Mouse (Mus musculus) forebrain, postnatal 0 days (tissue): ENCODE data around the gene Zfp384. TPM values are rescaled to one million over a fixed set of nuclear protein-coding genes. Genes with fewer than 3 reads are reported as not detected.

Experiments used
- ATAC-seq: fragments of 200-750 bp; cut with Nextera tagmentation; 2 replicates; pipeline ENCODE4 v1.8.0; 2017; ENCODE audit warnings: mild to moderate bottlenecking, moderate library complexity
- DNase-seq: peaks from one replicate; pipeline ENCODE4 v3.0.0-alpha.2; 2015
- H3K27ac ChIP-seq: fragments of 300-500 bp; sonication (generic); 2 replicates; pipeline ENCODE4 v1.5.1; 2014; ENCODE audit warnings: low read depth, mild to moderate bottlenecking, antibody characterized with exemption, low read length, moderate library complexity, mixed read lengths
- H3K27me3 ChIP-seq: fragments of 300-500 bp; sonication (generic); 2 replicates; pipeline ENCODE4 v1.6.1; 2014; ENCODE audit warnings: mild to moderate bottlenecking, low read length, mixed read lengths; ENCODE audit not compliant: insufficient read depth
- H3K36me3 ChIP-seq: fragments of 300-500 bp; sonication (generic); 2 replicates; pipeline ENCODE4 v1.6.1; 2014; ENCODE audit warnings: mild to moderate bottlenecking, moderate library complexity; ENCODE audit not compliant: insufficient read depth
- H3K4me1 ChIP-seq: fragments of 300-500 bp; sonication (generic); 2 replicates; pipeline ENCODE4 v1.6.1; 2014; ENCODE audit warnings: antibody characterized with exemption; ENCODE audit not compliant: insufficient read depth
- H3K4me2 ChIP-seq: fragments of 300-500 bp; sonication (generic); 2 replicates; pipeline ENCODE4 v1.6.1; 2014; ENCODE audit warnings: low read depth, mild to moderate bottlenecking, moderate library complexity
- H3K4me3 ChIP-seq: fragments of 300-500 bp; sonication (generic); 2 replicates; pipeline ENCODE4 v1.5.1; 2014; ENCODE audit warnings: low read depth, low read length, mixed read lengths
- H3K9ac ChIP-seq: fragments of 300-500 bp; sonication (generic); 2 replicates; pipeline ENCODE4 v1.6.1; 2014; ENCODE audit warnings: mild to moderate bottlenecking
- H3K9me3 ChIP-seq: fragments of 300-500 bp; sonication (generic); 2 replicates; pipeline ENCODE4 v1.6.1; 2016; ENCODE audit warnings: low read length
- CTCF ChIP-seq: sonication (generic); IDR thresholded peaks from 2 replicates; pipeline ENCODE4 v1.5.1; 2016; ENCODE audit warnings: antibody characterized with exemption, control low read depth, low read depth
- WGBS: fragments of 180-500 bp; shearing (Covaris S2); extraction: QIAGEN DNeasy Blood & Tissue Kit; methylation state at CpG from one replicate; pipeline ENCODE4 v1.1.7; 2014; 5-methylcytosine and 5-hydroxymethylcytosine counted together
- polyA plus RNA-seq: library from polyadenylated mRNA; unstranded; fragments of >200 nt; fragmentation: Nextera tagmentation; extraction: Ambion mirVana; gene quantifications from 2 replicates; pipeline ENCODE4 v1.2.1, GENCODE M21; 2015
- total RNA-seq: library from RNA; depleted of rRNA; stranded (reverse); fragments of >200 nt; gene quantifications from 2 replicates; pipeline ENCODE4 v1.2.3, GENCODE M21; 2014

Zfp384 gene
- total and polyA plus RNA-seq, 2 experiments from 2014 or later, result 8.4 to 34.5 TPM

DNA sequence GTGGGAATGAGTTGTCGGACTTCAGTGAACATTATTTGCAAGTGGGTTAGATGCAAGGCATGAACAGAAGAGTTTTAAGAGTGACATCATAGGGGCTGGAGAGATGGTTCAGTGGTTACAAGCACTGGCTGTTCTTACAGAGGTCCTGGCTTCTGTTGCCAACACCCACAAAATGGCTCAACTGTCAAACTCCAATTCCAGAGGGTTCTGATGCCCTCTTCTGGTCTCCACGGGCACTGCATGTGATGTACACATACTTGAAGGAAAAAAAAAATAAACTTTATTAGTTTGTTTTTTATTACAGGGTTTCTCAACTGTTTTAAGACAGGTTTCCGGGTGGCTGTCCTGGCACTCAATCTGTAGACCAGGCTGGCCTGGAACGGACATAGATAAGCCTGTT, 41.2 kb upstream of the Zfp384 start:
- peak; percentile 64 for TF ChIP-seq CTCF
- Histone ChIP-seq H3K9ac (no peak overlapping the region), H3K27me3 (no peaks in the 10 kb centered on the region), H3K9me3 (no peaks in the 10 kb centered on the region), H3K27ac (no peak overlapping the region), H3K36me3 (no peaks in the 10 kb centered on the region; the same call in 1 of the 2 replicates), H3K4me3 (no peak overlapping the region), H3K4me2 (no peak overlapping the region), H3K4me1 (peaks cover 14% of the 10 kb centered on the region)
- 77% methylated on average over 4 of the region's 4 CpGs for WGBS
- DNase-seq, result peak; percentile 53
- no peak for ATAC-seq

DNA sequence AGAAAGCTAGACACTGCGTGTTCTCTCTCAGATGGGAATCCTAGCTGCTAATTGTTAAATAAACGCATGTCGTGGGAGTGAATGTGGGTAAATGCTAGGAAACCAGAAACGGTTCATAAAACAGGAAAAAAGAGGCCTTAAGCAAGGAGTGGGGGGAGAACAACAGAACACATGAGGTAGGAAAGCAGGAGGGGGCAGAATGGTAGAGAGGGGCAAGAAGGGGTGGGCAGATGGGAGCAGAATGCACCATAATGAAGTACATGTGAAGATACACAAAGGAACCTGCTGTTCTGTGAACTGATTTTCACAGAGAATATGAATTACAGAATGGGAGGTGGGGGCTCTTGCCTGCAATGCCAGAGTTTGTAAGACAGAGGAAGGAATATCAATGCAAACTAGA, 16.7 kb upstream of the Zfp384 start:
- 46% methylated on average over 4 of the region's 4 CpGs for WGBS
- Histone ChIP-seq H3K4me1 (no peaks in the 10 kb centered on the region), H3K9me3 (no peaks in the 10 kb centered on the region), H3K27me3 (no peaks in the 10 kb centered on the region), H3K4me2 (no peak overlapping the region), H3K36me3 (no peaks in the 10 kb centered on the region), H3K9ac (no peak overlapping the region), H3K4me3 (no peak overlapping the region), H3K27ac (peak overlapping the region; percentile 67)
- no peak for TF ChIP-seq CTCF
- ATAC-seq (peak; percentile 52), DNase-seq (peak; percentile 60)

DNA sequence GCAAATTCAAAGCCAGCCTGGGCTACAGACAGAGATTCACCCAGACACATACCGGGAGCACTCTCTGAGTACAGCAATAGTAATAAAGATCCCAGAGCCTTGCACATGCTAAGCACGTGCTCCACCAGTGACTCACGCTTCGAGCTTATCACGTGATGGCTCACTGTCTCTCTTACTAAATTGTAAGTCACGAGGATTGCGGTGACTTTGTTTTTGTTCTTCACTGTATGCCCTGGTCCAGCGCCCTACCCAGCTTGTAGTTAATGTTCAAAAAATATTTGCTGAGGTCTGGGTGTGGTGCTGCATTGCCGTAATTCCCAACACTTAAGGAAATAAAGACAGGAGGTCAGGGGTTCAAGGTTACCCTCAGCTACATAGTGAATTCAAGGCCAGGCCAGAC, 15.6 kb upstream of the Zfp384 start:
- TF ChIP-seq CTCF, result no peak
- ATAC-seq (no peak), DNase-seq (no peak)
- WGBS, result 78% methylated on average over 9 of the region's 9 CpGs
- Histone ChIP-seq H3K27me3 (no peaks in the 10 kb centered on the region), H3K4me3 (no peak overlapping the region), H3K4me2 (no peak overlapping the region), H3K27ac (0 out of 2 replicates have a peak overlapping the region, but pooled peaks have one; percentile 21), H3K9ac (no peak overlapping the region), H3K4me1 (peaks cover 5% of the 10 kb centered on the region), H3K36me3 (no peaks in the 10 kb centered on the region), H3K9me3 (no peaks in the 10 kb centered on the region)

DNA sequence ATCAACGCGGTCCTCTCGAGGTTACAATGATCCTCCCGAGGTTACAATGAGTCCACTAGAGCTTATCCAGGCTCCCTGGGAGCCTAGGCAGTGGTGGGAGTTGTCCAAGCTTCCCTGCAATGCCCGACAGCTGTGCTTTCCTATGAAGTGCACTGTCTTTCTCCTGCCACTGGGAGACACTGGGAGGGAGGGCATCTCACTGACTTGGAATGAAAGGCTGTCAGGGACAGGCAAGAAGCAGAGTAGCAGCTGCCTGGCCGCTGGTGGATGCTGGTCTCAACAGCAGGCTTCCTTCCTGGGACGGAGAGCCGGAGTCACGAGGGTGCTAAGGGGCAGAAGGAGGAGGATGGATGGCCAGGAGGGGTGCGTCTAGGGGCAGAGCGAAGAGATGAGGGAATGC, 15.1 kb upstream of the Zfp384 start:
- H3K9me3 ChIP-seq, result no peaks in the 10 kb centered on the region
- TF ChIP-seq CTCF, result peak; percentile 56
- no peaks in the 10 kb centered on the region for H3K27me3 ChIP-seq
- peak overlapping the region; percentile 12; the same call in 1 of the 2 replicates for H3K4me3 ChIP-seq
- H3K36me3 ChIP-seq, result no peaks in the 10 kb centered on the region
- no peak overlapping the region for H3K27ac ChIP-seq
- no peak for DNase-seq
- H3K4me1 ChIP-seq, result peaks cover 9% of the 10 kb centered on the region
- H3K9ac ChIP-seq, result no peak overlapping the region
- 13% methylated on average over 11 of the region's 11 CpGs for WGBS
- ATAC-seq, result no peak
- peak overlapping the region; percentile 29 for H3K4me2 ChIP-seq

DNA sequence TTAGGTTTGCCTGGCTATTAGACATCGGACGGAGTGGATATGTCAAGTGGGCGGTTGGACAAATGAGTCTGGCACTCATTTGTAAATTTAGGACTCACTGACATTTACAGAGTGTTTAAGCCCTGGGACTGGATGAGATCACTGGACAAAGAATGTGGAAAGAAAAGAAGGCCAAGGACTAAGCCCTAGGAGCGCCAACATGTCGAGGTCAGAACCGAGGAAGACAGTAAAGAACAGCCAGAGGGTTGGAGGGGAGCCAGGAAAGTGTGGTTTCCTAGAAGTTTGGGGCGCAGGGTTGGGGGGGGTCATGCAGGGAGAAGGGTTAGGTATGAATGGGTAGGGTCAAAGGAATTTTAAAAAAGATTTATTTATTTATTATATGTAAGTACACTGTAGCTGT, 13.7 kb upstream of the Zfp384 start:
- no peaks in the 10 kb centered on the region for H3K27me3 ChIP-seq

DNA sequence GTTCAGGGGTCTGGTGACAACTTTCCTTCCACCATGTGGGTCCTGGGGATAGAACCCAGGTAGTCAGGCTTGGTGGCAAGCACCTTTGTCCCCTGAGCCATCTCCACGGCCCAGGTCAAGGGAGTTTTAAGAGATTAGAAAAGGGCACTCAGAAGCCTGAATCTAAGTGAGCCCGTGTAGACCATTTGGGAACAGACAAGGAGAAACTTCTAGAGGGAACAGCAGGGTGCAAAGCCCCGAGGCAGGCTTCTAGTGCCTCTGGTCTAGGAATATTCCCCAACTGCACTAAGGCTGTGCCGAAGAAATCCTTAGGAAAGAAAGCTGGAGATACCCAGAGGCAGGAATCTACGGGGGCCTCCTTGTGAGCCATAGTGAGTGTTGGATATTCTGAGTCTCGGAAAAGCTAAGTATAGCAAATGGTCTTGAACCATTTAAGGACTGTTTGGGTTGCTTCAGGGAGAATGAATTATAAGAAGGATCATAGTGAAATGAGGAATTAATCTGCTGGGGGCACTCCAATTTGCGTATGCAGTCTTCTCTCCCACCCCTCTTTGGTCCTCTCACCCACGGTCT, 13.0 kb upstream of the Zfp384 start:
- Histone ChIP-seq H3K4me3 (peak overlapping the region; percentile 66), H3K27me3 (no peaks in the 10 kb centered on the region), H3K27ac (peak overlapping the region; percentile 90), H3K4me1 (peaks cover 9% of the 10 kb centered on the region), H3K36me3 (peaks cover 5% of the 10 kb centered on the region; the same call in 1 of the 2 replicates), H3K4me2 (peak overlapping the region; percentile 79), H3K9me3 (no peaks in the 10 kb centered on the region), H3K9ac (peak overlapping the region; percentile 93)
- peak; percentile 1; the same call in 1 of the 2 replicates for ATAC-seq
- 46% methylated on average over 8 of the region's 8 CpGs for WGBS
- no peak for TF ChIP-seq CTCF
- DNase-seq, result no peak

More for the DNA sequence above, 13.7 kb upstream of the Zfp384 start:
- no peak overlapping the region for H3K4me3 ChIP-seq
- no peaks in the 10 kb centered on the region for H3K9me3 ChIP-seq
- H3K27ac ChIP-seq, result no peak overlapping the region
- WGBS, result 69% methylated on average over 7 of the region's 7 CpGs
- no peak overlapping the region for H3K4me2 ChIP-seq
- no peak for TF ChIP-seq CTCF
- no peaks in the 10 kb centered on the region for H3K36me3 ChIP-seq
- peaks cover 9% of the 10 kb centered on the region for H3K4me1 ChIP-seq
- no peak overlapping the region for H3K9ac ChIP-seq
- ATAC-seq (no peak), DNase-seq (no peak)

DNA sequence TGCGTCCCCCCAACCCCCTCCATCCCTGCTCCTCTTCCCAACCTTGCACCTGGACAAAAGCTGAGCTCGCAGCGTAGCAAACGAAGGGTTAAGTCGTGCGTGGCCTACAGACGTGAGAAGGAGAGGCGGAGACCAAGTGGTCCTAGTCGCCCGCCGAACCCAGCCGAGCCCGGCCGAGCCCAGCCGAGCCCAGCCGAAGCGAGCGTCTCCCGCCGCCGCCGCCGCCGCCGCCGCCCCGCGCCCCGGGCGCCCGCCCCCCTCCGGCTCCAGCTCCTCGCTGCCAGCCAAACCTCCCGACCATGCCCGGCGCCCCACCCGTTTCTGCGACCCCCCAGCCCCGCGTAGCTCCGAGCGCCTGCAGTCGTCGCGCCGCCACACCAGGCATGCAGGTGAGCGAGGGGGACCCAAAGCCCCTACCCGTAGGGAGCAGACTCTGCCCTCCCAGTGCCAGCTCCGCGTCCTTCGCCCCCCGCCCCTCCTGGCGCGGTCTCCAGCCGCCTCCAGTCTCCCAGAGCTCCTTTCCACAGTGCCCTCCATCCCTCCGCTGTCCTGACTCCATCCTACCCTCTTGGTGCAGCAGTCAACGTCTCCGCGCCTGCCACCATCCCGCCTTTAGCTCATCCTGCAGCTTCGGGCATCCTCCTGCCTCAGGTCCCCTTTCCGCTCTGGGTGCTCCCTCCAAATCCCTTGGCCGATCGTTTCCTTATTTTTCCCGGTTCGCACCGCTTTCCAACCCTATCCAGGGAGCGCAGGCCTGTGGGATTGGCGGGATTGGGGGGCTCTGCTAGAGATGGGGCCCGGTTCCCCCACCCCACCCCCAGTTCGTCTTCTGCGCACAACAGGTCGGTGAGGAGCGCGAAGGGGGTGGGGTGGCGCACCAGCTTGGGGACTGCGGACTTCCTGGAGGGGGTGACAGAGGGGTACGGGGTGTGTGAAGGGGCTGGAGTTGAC, 12.1 kb upstream of the Zfp384 start, which contains the start of gene Pianp:
Pianp (plus strand) TSS at position 144 of the 951 bp plus-strand sequence.
- peak; percentile 85 for ATAC-seq
- peaks cover 9% of the 10 kb centered on the region for H3K4me1 ChIP-seq
- H3K4me3 ChIP-seq, result peak within 1 kb of the TSS; percentile 66
- no peaks in the 10 kb centered on the region for H3K27me3 ChIP-seq
- TF ChIP-seq CTCF, result no peak
- peak within 1 kb of the TSS; percentile 93 for H3K9ac ChIP-seq
- peak within 1 kb of the TSS; percentile 79 for H3K4me2 ChIP-seq
- H3K9me3 ChIP-seq, result no peaks in the 10 kb centered on the region
- WGBS, result 2% methylated on average over 70 of the region's 78 CpGs
- DNase-seq, result peak; percentile 87
- peaks cover 14% of the 10 kb centered on the region for H3K36me3 ChIP-seq
- H3K27ac ChIP-seq, result peak within 1 kb of the TSS; percentile 90
